Mouse (Mus musculus) liver, embryonic 16.5 days (tissue): ENCODE data around the gene Olfr854. TPM values are rescaled to one million over a fixed set of nuclear protein-coding genes. Genes with fewer than 3 reads are reported as not detected.

Experiments used
- ATAC-seq: fragments of 200-750 bp; cut with Nextera tagmentation; 2 replicates; pipeline ENCODE4 v1.8.0; 2017; ENCODE audit warnings: low read depth, mild to moderate bottlenecking, moderate number of reproducible peaks, moderate library complexity
- H3K27ac ChIP-seq: fragments of 300-500 bp; sonication (generic); 2 replicates; pipeline ENCODE4 v1.5.1; 2014; ENCODE audit warnings: mild to moderate bottlenecking, low read length
- H3K27me3 ChIP-seq: fragments of 300-500 bp; sonication (generic); 2 replicates; pipeline ENCODE4 v1.6.1; 2014; ENCODE audit warnings: low read depth, low read length, mixed read lengths; ENCODE audit not compliant: control insufficient read depth, insufficient read depth
- H3K36me3 ChIP-seq: fragments of 300-500 bp; sonication (generic); 2 replicates; pipeline ENCODE4 v1.6.1; 2014; ENCODE audit warnings: mild to moderate bottlenecking; ENCODE audit not compliant: control insufficient read depth, insufficient read depth
- H3K4me1 ChIP-seq: fragments of 300-500 bp; sonication (generic); 2 replicates; pipeline ENCODE4 v1.6.1; 2014; ENCODE audit warnings: low read depth, low read length, mixed read lengths; ENCODE audit not compliant: control insufficient read depth
- H3K4me2 ChIP-seq: fragments of 300-500 bp; sonication (generic); 2 replicates; pipeline ENCODE4 v1.6.1; 2014; ENCODE audit warnings: low read depth, low read length, mixed read lengths
- H3K4me3 ChIP-seq: fragments of 300-500 bp; sonication (generic); 2 replicates; pipeline ENCODE4 v1.5.1; 2014; ENCODE audit warnings: low read depth, mild to moderate bottlenecking, low read length
- H3K9ac ChIP-seq: fragments of 300-500 bp; sonication (generic); 2 replicates; pipeline ENCODE4 v1.6.1; 2014; ENCODE audit warnings: low read depth, low read length
- H3K9me3 ChIP-seq: fragments of 300-500 bp; sonication (generic); replicated peaks from 2 replicates; pipeline ENCODE4 v1.6.1; 2016; ENCODE audit warnings: low read length; ENCODE audit not compliant: control insufficient read depth
- WGBS: fragments of 180-500 bp; shearing (Covaris S2); extraction: QIAGEN DNeasy Blood & Tissue Kit; methylation state at CpG from one replicate; pipeline ENCODE4 v1.1.7; 2014; ENCODE audit not compliant: insufficient replicate concordance; 5-methylcytosine and 5-hydroxymethylcytosine counted together
- polyA plus RNA-seq: library from polyadenylated mRNA; unstranded; fragments of >200 nt; fragmentation: Nextera tagmentation; extraction: Ambion mirVana; gene quantifications from 2 replicates; pipeline ENCODE4 v1.2.1, GENCODE M21; 2015

The Olfr854 gene
- not detected in 2 replicates for polyA plus RNA-seq

- 40% methylated on average over 1 of the region's 1 CpGs for WGBS
- Histone ChIP-seq H3K4me3 (no peak within 1 kb of the TSS), H3K9me3 (no peaks in the 10 kb centered on the region), H3K9ac (no peak within 1 kb of the TSS), H3K4me1 (no peaks in the 10 kb centered on the region), H3K36me3 (no peaks in the 10 kb centered on the region), H3K27ac (no peak within 1 kb of the TSS), H3K4me2 (no peak within 1 kb of the TSS), H3K27me3 (no peaks in the 10 kb centered on the region)
- ATAC-seq, result no peak
These were observed at the start of gene Olfr854 for GRCm38 (mm10) chr9:19567282-19567681. Gene Olfr854 (minus strand): TSS chr9:19567382.

DNA sequence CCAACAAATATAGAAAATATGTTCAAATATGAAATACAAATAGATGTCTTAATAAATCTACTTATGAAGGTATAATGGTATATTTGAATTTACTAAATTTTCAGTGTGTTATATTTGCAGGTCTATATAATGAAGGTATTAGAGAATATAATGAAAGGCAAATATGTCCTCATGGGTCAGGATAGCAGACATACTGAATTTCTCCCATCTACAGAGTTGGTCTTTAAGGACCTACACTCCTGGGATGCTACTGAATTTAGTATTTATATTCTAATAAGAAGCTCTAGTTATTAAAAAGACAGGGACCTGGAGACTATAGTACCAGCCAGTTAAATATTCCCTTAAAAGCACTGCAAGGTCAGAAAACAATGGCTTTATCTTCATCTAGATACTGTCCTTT lies 15.1 kb upstream of the Olfr854 start, which contains the start of gene Olfr855:
TSS of gene Olfr855 (plus strand) at position 301 of the 400 bp plus-strand sequence.
- no peak within 1 kb of the TSS for H3K9ac ChIP-seq
- H3K4me2 ChIP-seq, result no peak within 1 kb of the TSS
- H3K36me3 ChIP-seq, result no peaks in the 10 kb centered on the region
- H3K9me3 ChIP-seq, result no peaks in the 10 kb centered on the region
- no peaks in the 10 kb centered on the region for H3K4me1 ChIP-seq
- no peaks in the 10 kb centered on the region for H3K27me3 ChIP-seq
- no peak within 1 kb of the TSS for H3K4me3 ChIP-seq
- no peak for ATAC-seq
- no peak within 1 kb of the TSS for H3K27ac ChIP-seq

- 60% methylated on average over 1 of the region's 1 CpGs for WGBS
- no peak within 1 kb of the TSS for H3K4me2 ChIP-seq
- no peaks in the 10 kb centered on the region for H3K27me3 ChIP-seq
- no peak within 1 kb of the TSS for H3K4me3 ChIP-seq
- H3K9me3 ChIP-seq, result no peaks in the 10 kb centered on the region
- no peak within 1 kb of the TSS for H3K9ac ChIP-seq
- H3K27ac ChIP-seq, result no peak within 1 kb of the TSS
- no peaks in the 10 kb centered on the region for H3K36me3 ChIP-seq
- H3K4me1 ChIP-seq, result no peaks in the 10 kb centered on the region
- no peak for ATAC-seq
These were observed 26.2 kb downstream of the Olfr854 start, which contains the start of gene Olfr853 for GRCm38 (mm10) chr9:19540976-19541375. Gene Olfr853 (minus strand): TSS chr9:19541076.

Other genes starting within 250 kb of the Olfr854 start
- gene Olfr845, start 230.9 kb downstream of the Olfr854 start, polyA plus RNA-seq, result not detected in 2 replicates
- not detected in 2 replicates for gene Olfr846, start 203.4 kb downstream of the Olfr854 start, polyA plus RNA-seq
- gene Olfr847, start 188.7 kb downstream of the Olfr854 start, polyA plus RNA-seq, result not detected in 2 replicates
- not detected in 2 replicates for gene Olfr849, start 127.1 kb downstream of the Olfr854 start, polyA plus RNA-seq
- gene Olfr850, start 89.1 kb downstream of the Olfr854 start, polyA plus RNA-seq, result not detected in 2 replicates
- not detected in 2 replicates for gene Olfr851, start 74.1 kb downstream of the Olfr854 start, polyA plus RNA-seq
- not detected in 2 replicates for gene Olfr853, start 26.3 kb downstream of the Olfr854 start, polyA plus RNA-seq
- not detected in 2 replicates for gene Olfr855, start 15.2 kb upstream of the Olfr854 start, polyA plus RNA-seq
- 6.9 and 7.4 TPM in 2 replicates for gene Zfp317, start 54.7 kb upstream of the Olfr854 start, polyA plus RNA-seq
- gene Olfr857, start 142.1 kb upstream of the Olfr854 start, polyA plus RNA-seq, result not detected in 2 replicates
- gene Olfr58, start 212.9 kb upstream of the Olfr854 start, polyA plus RNA-seq, result not detected in 2 replicates
- gene Olfr859, start 237.5 kb upstream of the Olfr854 start, polyA plus RNA-seq, result not detected in 2 replicates